Mouse (Mus musculus) lung, embryonic 15.5 days (tissue): ENCODE results near the gene Vmn1r151. TPM values are rescaled to one million over a fixed set of nuclear protein-coding genes. Genes with fewer than 3 reads are reported as not detected.
"Not testable (repeated sequence)": the region's sequence is repeated elsewhere in the genome, so short reads cannot be mapped to it uniquely, and the experiment has no call there.

ENCODE experiments used
- ATAC-seq: fragments of 200-750 bp; cut with Nextera tagmentation; 2 replicates; pipeline ENCODE4 v1.8.0; 2017; ENCODE audit warnings: moderate number of reproducible peaks, borderline replicate concordance; ENCODE audit not compliant: low FRiP score, low TSS enrichment; ENCODE audit errors: extremely low read depth
- H3K27ac ChIP-seq: fragments of 300-500 bp; sonication (generic); 2 replicates; pipeline ENCODE4 v1.5.1; 2015; ENCODE audit warnings: moderate library complexity, mild to moderate bottlenecking, inconsistent platforms
- H3K27me3 ChIP-seq: fragments of 300-500 bp; sonication (generic); 2 replicates; pipeline ENCODE4 v1.6.1; 2015; ENCODE audit warnings: inconsistent platforms
- H3K36me3 ChIP-seq: fragments of 300-500 bp; sonication (generic); 2 replicates; pipeline ENCODE4 v1.6.1; 2015; ENCODE audit warnings: inconsistent platforms
- H3K4me1 ChIP-seq: fragments of 300-500 bp; sonication (generic); 2 replicates; pipeline ENCODE4 v1.6.1; 2015; ENCODE audit warnings: inconsistent platforms
- H3K4me2 ChIP-seq: fragments of 300-500 bp; sonication (generic); 2 replicates; pipeline ENCODE4 v1.6.1; 2015; ENCODE audit warnings: inconsistent platforms, mild to moderate bottlenecking, moderate library complexity
- H3K4me3 ChIP-seq: fragments of 300-500 bp; sonication (generic); 2 replicates; pipeline ENCODE4 v1.5.1; 2015; ENCODE audit warnings: mild to moderate bottlenecking, inconsistent platforms
- H3K9ac ChIP-seq: fragments of 300-500 bp; sonication (generic); 2 replicates; pipeline ENCODE4 v1.6.1; 2015; ENCODE audit warnings: inconsistent platforms
- H3K9me3 ChIP-seq: fragments of 300-500 bp; sonication (generic); 2 replicates; pipeline ENCODE4 v1.6.1; 2016; ENCODE audit warnings: inconsistent platforms
- WGBS: fragments of 180-500 bp; shearing (Covaris S2); methylation state at CpG from one replicate; pipeline ENCODE4 v1.1.7; 2015; 5-methylcytosine and 5-hydroxymethylcytosine counted together
- polyA plus RNA-seq: library from polyadenylated mRNA; unstranded; fragments of >200 nt; fragmentation: Nextera tagmentation; extraction: Ambion mirVana; gene quantifications from 2 replicates; pipeline ENCODE4 v1.2.1, GENCODE M21; 2015

Gene Vmn1r151
- polyA plus RNA-seq, result not detected in 2 replicates

- ATAC-seq, result not testable (repeated sequence)
These were observed at the start of gene Vmn1r151 for GRCm38 (mm10) chr7:22499578-22499977. Gene Vmn1r151, minus strand, starts transcription at chr7:22499678.

DNA sequence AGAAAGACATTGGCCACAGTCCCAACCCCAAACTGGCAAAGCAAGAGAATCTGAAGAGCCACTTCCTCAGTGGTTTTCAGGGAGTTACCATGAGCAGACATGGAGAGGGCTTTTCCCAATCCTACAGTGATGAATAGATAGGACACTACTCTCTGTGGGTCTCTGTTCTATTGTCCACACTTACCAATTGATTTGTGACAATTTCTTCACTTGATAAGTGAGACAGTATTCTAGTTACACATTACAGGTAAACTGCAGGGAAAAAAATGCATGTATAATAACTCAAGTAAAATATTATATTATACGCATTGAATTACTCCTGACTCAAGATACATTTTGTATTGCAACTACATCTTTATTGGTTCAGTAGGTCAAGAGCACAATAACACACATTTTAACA, 35.3 kb upstream of the Vmn1r151 start, which contains the start of gene Gm8677:
TSS of gene Gm8677 (minus strand) at position 101 of the 400 bp plus-strand sequence.
- not testable (repeated sequence) for H3K36me3 ChIP-seq, H3K27ac ChIP-seq, H3K4me2 ChIP-seq, H3K4me1 ChIP-seq, H3K9me3 ChIP-seq, H3K9ac ChIP-seq, H3K27me3 ChIP-seq, ATAC-seq, H3K4me3 ChIP-seq
- no CpG with 5 or more reads among the region's 1 CpGs for WGBS

More at GRCm38 (mm10) chr7:22499578-22499977, at the start of gene Vmn1r151:
- H3K36me3 ChIP-seq, H3K27me3 ChIP-seq, H3K4me2 ChIP-seq, H3K4me1 ChIP-seq, H3K9me3 ChIP-seq, H3K27ac ChIP-seq, H3K9ac ChIP-seq, H3K4me3 ChIP-seq: not testable (repeated sequence)
- 33% methylated on average over 2 of the region's 3 CpGs for WGBS

GRCm38 (mm10) chr7:22522667-22523066, 23.2 kb upstream of the Vmn1r151 start, which contains the start of gene Vmn1r152:
Gene Vmn1r152, plus strand, starts transcription at chr7:22522967.
- H3K9me3 ChIP-seq, H3K4me2 ChIP-seq, H3K36me3 ChIP-seq, H3K9ac ChIP-seq, ATAC-seq, H3K4me3 ChIP-seq, H3K4me1 ChIP-seq, H3K27ac ChIP-seq, H3K27me3 ChIP-seq: not testable (repeated sequence)
- no CpG with 5 or more reads among the region's 3 CpGs for whole genome bisulfite sequencing

GRCm38 (mm10) chr7:22463975-22464374, 35.5 kb downstream of the Vmn1r151 start, which contains the start of gene Gm10665:
Gene Gm10665, minus strand, starts transcription at chr7:22464075.
- not testable (repeated sequence) for H3K4me3 ChIP-seq, H3K4me2 ChIP-seq, H3K27ac ChIP-seq, H3K27me3 ChIP-seq, H3K36me3 ChIP-seq, H3K9me3 ChIP-seq, H3K4me1 ChIP-seq, ATAC-seq, H3K9ac ChIP-seq
- no CpG with 5 or more reads among the region's 5 CpGs for WGBS

Other genes with a start within 250 kb of the Vmn1r151 start
- gene Gm4187, start 170.0 kb downstream of the Vmn1r151 start, polyA plus RNA-seq, result not detected in 2 replicates
- gene Gm8660, start 128.6 kb downstream of the Vmn1r151 start, polyA plus RNA-seq, result not detected in 2 replicates
- gene Vmn1r148, start 86.1 kb downstream of the Vmn1r151 start, polyA plus RNA-seq, result not detected in 2 replicates
- not detected in 2 replicates for gene Vmn1r149, start 61.4 kb downstream of the Vmn1r151 start, polyA plus RNA-seq
- gene Gm10665, start 35.6 kb downstream of the Vmn1r151 start, polyA plus RNA-seq, result not detected in 2 replicates
- gene Vmn1r152, start 23.3 kb upstream of the Vmn1r151 start, polyA plus RNA-seq, result not detected in 2 replicates
- gene Gm8677, start 35.2 kb upstream of the Vmn1r151 start, polyA plus RNA-seq, result not detected in 2 replicates
- gene Gm4201, start 65.7 kb upstream of the Vmn1r151 start, polyA plus RNA-seq, result not detected in 2 replicates
- not detected in 2 replicates for gene Gm4565, start 88.4 kb upstream of the Vmn1r151 start, polyA plus RNA-seq
- gene Vmn1r155, start 158.3 kb upstream of the Vmn1r151 start, polyA plus RNA-seq, result not detected in 2 replicates
- gene Gm8693, start 192.6 kb upstream of the Vmn1r151 start, polyA plus RNA-seq, result not detected in 2 replicates
- not detected in 2 replicates for gene Gm4567, start 220.0 kb upstream of the Vmn1r151 start, polyA plus RNA-seq